Mouse (Mus musculus) CD8-positive naive resting alpha-beta T cell, adult 2 months (primary cell): Measurements from ENCODE around the gene Mthfd1.

Source experiments
- DNase-seq, 2 experiments: peaks; one replicate each; pipeline ENCODE4 v3.0.0; 2022; ENCODE audit warnings: low read depth in 2 of 2, low spot score in 2 of 2

Gene Mthfd1

DNA sequence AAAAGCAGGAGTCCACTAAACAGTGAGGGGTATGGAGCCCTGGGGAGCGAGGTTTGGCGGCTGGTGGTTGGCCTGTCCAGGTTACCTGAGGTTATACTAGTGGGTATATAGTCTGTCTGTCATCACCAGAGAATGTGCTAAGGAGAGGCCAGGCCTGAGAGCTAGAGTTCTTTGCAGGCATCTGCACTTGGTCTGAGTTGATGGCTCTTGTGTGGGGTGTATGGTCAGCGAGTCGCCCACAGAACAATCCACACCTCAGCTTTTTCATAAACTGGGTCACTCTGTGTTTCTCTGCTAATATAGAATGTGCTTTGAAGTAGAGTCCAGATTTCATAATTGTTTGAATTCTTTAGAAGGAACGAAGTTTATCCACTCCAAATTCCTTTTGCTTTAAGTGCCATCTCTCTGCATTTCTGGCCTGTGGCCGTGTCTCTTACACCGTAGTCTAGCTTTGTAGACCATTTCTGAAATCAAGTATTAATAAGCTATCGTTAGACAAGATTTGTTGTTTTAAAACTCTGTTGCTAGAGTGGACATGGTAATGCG is 44.3 kb downstream of the Mthfd1 start:
- DNase-seq: no peak

DNA sequence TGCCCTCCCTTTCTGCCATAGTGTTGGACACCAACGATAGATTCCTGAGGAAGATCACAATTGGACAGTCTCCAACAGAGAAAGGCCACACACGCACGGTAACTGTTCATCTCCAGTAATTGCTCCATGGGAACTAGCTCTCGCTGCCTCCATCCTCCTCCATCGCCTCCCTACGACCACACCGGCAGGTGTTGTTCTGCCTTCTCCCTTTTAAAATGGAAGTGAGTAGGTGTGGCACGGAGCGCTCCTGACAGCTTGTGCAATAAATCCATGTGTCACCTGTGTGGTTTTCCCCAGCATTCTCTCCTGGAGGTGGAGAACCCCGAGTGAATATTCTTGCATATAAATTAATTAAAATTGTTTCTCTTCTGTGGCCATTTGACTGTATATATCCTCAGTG is 45.3 kb downstream of the Mthfd1 start:
- DNase-seq: no peak

DNA sequence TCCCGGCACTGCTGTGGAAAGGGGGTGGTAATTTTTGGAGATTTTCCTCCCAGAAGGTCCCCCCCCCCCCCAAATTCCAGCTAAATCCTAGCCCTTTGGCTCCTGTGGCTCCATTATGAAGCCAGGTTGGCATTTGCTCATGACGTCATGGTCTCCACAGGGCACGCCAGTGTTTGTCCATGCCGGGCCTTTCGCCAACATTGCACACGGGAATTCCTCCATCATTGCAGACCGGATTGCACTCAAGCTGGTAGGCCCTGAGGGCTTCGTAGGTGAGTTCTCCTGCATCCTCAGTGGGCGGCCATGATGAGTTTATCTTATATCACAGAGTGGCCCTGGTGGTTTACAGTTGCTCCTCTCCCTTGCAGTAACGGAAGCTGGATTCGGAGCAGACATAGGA is 48.4 kb downstream of the Mthfd1 start:
- DNase-seq: no peak

DNA sequence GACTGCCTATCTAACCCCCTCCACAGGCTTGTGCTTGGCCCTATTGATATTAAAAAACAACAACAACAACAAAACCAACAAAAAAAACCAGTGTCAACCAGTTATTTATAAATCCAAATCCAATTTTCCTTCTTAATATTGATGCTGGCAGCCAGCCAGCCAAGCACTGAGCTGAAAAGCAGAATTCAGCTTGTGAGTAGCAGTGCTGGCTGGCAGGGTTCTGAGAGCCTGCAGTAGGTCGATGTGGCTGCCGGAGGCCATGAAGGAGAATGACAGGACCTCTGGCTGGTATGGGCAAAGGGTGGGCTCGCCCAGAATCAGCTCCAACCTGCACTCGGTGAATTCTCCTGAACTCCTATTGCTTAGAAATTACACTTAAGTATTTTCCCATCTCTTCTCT is 49.1 kb downstream of the Mthfd1 start:
- DNase-seq: no peak

DNA sequence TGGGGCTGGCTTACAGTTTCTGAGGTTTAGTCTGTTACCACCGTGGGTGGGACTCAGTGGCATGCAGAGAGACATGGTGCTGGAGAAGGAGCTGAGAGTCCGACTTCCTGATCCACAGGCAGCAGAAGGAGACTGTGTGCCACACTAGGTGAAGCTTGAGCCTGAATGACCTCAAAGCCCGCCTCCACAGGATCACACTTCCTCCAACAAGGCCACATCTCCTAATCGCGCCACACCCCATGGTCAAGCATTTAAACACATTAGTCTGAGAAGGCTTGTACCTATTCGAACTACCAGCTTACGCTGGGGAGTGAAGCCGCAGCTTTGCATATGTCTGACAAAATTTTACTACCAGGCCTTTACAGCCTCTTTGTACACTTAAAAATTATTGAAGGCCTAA is 50.0 kb downstream of the Mthfd1 start:
- no peak for DNase-seq

DNA sequence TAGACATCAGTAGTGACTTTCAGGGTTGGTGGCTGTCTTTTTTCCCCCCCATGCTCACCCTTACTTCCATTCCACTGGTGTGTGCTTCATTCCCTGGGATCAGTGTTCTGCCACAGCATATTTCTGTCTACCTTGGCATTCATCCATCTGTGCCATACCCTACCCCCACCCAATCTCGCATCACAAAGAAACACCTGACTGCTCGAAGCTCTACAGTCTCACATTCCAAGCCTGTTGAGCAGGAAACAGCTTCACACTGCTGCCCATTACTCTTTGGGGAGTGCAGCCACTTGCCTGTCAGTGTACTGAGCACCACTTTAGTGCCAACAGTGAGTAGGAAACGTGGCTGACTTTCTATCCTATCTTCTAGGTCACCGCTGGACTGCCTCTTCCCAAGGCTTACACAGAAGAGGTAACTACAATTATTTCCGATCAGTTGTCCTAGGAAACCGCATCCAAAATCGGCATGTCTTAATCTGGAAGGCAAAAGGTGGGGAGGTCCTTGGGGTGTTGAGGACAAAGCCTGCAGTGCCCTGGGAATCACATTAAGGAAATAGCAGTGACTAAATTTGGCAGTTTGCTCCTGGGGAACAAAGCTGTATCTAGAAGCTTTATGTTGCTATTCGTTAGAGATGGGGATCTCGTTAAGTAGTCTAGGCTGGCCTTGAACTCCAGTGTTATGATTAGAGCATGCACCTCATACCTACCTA is 51.9 kb downstream of the Mthfd1 start:
- no peak for DNase-seq

DNA sequence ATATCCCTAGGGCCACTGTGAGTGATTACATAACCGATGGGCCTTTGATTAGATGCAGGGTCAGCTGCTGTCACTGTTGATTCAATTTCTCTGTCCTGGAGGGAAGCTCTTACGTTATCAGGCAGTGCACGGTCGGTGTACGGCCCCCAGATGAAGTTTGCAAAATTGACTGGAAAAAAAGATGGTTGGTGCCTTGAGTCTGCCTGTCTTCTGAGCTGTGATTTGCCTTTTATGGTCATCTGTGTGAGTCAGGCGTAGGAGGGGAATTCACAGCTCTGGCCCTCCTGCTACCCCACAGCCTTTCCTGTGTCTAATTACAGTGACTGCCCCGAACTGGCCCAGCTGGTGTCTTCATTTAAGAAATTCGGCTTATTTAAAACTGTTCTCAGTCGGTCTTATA is 52.9 kb downstream of the Mthfd1 start:
- no peak for DNase-seq

DNA sequence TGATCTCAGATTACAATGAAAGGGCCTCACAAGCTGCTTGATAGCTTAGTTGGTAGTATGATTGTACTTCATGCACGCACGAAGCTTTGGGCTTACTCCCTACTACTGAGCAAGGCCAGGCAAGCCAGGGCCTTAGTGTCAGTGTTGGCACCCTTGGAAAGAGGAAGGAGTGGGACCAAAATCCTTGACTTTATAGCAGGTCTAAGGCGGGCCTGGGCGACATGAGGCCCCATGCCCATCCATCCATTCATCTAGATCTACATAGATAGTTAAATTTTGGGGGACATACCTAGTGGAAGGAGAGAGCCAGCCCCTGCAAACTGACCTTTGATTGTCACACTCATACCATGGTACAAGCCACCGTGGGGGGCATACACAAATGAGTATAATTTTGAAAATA is 53.3 kb downstream of the Mthfd1 start:
- no peak for DNase-seq

DNA sequence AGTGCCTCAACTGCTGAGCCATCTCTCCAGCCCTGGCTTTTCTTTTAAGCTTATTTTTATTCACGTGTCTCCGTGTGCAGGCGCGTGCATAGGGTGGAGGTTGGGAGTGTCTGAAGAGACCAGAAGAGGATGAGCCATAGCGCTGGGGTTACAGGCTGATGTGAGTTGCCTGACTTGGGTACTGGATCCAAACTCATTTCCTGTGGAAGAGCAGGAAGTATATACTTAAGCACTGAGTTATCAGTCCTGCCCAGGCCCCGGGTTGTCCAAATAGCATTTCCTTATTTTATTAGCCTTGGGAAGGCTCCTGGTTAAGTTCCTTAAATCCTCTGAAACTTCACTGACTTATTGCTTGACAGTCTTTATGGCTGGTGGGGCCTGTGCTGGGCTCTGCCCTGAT is 54.9 kb downstream of the Mthfd1 start:
- DNase-seq: no peak

DNA sequence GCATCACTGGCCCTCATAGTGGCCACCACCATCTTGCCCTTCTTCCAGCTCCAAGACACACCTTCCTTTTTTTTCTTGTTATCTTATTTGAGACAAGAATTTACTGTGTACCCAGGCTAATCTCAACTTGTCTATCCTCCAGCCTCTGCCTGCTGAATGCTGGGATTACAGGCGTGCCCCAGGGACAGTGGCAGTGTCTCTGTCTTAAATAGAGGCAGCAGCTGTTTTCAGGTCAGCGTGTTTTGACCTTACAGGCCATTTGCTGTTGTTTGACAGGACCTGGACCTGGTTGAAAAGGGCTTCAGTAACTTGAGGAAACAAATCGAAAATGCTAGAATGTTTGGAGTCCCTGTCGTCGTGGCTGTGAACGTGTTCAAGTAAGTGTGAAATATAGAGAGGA is 55.5 kb downstream of the Mthfd1 start:
- no peak for DNase-seq

DNA sequence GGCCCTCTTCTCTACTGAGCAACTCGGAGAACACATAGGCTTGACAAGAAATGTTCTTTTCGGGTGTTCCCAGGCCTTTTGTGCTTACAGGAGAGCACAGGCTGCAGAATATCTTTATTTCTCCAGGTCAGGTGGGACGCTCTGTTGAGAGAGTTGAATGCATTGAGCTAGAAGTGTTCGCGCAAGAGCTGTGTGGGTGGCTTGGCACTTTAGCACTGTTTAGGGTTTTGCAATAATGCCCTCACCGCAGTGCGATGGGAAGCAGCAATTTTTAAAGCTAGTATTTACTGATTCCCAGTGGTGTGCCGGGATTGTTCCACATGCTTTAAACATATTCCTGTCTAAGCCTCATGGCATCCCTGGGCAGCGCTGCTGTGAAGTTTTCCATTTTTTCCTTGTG is 56.1 kb downstream of the Mthfd1 start:
- no peak for DNase-seq

DNA sequence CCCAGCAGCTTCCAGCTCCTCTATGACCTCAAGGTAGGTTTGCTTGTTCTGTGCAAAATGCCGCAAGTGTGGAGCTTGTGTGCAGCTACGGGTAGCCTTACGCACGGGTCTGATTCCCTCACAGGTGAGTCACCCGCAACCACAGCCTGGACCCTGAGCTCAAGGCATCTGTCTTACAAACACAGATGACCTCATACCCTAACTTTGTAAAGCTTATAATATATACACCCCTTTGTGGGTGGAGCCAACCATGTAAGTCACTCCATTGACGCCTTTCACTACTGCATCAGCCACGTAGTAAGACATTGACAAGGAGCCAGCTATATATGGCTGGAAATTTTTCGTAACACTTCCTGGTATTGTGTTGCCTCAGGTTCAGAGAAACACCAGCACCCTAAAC is 56.9 kb downstream of the Mthfd1 start:
- DNase-seq: no peak

DNA sequence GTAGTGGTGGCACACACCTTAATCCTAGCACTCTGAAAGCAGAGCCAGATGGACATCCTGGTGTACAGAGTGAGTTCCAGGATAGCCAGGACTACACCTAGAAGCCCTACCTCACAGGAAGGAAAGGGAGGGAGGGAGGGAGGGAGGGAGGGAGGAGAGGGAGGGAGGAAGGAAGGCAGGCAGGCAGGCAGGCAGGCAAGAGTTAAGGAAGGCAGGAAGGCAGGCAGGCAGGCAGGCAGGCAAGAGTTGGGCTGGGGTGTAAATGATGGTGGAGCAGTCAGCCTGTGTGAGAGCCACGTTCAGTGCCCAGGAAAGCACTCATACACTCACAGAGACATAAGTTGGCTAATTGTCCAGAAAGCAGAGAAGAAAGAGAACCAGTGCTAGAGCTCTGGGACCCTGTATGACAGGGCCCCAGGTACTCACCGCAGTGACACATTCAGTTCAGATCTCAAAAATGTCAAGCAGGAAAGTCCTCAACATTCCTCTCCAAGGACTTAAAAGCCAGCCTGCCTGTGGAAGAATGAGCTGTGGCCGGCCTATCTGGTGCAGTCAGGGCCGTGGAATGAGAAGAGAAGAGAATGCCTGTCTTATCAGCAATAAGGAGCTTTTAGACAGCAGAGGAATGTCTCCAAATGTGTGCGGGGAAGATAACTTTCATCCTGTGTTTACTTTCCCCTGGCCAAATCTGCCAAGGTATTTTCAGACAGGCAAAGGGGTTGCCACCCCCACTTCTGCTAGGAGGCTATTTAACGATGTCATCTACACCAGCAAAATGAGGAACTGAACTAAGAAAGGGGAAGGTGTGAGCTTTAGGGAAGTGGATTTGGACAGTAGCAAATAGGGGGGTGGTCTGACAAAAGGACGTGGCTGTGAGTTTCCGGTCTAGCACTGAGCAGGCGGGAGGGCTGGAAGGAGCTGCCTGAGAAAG is 63.4 kb downstream of the Mthfd1 start:
- DNase-seq: no peak

DNA sequence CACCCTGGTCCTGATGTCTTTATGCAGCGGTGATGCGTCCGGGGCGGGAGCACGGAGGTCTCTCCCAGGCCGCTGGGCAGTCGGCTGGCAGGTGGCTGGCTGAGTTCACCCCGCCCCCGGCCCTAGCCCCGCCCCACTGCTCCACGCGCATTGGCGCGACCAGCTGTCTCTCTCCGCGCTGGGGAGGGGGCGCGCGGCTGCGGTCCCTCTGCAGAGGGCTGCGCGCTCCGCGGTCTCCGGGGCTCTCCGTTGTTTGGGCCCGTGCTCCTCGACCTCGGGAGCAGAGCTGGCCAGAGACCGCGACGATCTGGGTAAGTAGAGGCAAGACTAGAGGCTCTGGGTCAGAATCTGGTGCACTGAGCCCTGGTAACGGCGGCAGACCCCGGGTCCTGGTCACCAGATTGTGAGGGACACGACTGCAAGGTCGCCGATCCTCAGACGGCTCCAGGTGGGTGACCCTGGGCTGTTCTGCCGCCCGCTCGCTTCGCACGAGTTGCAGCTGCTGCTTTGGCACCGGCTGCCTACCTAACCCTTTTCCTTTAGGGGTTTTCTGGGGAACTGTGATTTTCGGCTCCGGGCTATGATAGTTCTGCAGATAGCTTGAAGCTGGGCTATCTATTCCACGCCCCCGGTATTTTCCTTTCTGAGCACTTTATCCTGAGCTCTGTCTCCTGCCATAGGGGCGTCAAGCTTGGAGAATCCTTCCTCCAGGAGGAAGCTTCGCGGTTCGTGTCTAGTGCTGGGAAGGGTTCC is 69.8 kb downstream of the Mthfd1 start, which contains the start of gene Akap5:
Akap5 (plus strand) TSS at position 213 of the 753 bp plus-strand sequence.
- DNase-seq: no peak

DNA sequence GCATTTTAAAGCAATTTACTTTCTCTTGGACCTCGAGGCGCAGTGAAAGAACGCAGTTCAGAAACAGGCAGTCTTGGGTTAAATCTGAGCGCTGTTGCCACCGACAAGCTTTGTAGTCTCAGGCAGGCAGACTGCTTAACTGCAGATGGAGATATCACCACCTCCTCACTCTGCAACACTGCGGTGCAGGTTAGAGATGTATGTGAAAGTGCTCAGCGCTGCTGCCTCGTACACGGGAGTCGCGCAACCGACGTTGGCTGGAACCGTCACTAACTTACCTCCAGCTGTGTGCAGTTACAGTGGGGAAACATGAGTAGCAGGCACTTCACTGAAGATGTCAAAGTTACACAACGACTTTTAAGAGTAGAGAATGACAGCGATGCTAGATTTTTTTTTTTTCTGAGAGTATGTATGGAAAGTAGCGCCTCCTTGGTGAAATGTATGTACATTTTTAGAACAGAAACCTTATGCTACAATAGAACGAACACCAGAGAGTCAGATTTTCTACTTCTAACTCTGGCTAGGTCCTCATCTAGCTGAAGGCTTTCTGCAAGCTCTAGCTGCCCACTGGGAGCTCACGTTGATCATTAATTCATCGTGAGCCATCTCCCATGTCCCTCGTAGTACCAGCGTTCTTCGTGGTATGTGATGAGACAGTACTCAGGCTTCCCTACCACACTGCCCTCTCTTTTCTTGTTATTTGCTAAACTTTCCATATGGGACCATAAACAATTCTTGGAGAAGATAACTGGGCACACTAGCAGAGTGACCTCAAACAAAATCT is 71.5 kb downstream of the Mthfd1 start:
- no peak for DNase-seq

DNA sequence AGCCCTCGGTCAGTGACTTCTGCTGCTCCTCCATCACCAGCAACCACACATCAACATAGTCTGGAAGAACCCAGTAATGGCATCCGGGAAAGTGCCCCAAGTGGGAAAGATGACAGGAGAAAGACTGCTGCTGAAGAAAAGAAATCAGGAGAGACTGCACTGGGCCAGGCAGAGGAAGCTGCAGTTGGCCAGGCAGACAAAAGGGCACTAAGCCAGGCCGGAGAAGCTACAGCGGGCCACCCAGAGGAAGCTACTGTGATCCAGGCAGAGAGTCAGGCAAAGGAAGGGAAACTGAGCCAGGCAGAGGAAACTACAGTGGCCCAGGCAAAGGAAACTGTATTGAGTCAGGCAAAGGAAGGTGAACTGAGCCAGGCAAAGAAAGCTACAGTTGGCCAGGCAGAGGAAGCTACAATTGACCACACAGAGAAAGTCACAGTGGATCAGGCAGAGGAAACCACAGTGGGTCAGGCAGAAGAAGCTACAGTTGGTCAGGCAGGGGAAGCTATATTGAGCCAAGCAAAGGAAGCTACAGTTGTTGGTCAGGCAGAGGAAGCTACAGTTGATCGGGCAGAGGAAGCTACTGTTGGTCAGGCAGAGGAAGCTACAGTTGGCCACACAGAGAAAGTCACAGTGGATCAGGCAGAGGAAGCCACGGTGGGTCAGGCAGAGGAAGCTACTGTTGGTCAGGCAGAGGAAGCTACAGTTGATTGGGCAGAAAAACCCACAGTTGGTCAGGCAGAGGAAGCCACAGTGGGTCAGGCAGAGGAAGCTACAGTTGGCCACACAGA is 73.7 kb downstream of the Mthfd1 start:
- DNase-seq: no peak

DNA sequence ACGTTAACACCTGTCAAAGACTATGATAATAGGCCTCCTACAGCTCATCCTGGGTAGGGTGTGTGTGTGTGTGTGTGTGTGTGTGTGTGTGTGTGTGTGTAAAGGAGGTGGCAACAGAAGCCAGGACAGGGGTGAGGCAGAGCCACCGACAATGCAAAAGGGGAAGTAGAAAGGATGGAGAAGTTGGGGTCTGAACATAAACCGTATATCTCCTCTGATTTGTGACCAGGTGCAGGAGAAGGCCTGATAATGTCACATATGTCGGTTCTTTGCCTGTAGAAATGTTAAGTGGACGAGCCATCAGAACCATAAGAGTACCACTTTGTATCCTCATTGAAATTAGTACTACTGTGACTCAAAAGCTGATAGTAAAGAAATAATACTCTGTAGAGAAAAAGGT is 78.6 kb downstream of the Mthfd1 start:
- no peak for DNase-seq

DNA sequence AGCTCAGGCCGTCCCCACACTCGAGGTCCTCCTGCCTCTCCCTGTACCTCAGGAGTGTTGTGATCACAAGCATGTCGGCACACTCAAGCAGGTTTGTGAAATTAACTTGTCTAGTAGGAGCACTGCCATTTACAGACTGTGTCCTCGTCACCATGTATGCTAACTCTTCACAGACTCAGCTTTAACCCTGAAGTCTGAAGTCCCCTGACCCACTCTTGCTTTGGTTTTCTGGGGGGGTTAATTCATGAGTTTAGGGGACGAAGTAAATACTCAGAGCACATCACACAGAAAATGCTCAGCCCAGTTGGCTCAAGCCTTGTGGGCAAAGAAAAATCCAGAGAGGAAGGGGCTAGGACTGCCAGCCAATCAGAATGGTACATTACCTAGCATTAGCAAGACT is 80.5 kb downstream of the Mthfd1 start:
- no peak for DNase-seq

DNA sequence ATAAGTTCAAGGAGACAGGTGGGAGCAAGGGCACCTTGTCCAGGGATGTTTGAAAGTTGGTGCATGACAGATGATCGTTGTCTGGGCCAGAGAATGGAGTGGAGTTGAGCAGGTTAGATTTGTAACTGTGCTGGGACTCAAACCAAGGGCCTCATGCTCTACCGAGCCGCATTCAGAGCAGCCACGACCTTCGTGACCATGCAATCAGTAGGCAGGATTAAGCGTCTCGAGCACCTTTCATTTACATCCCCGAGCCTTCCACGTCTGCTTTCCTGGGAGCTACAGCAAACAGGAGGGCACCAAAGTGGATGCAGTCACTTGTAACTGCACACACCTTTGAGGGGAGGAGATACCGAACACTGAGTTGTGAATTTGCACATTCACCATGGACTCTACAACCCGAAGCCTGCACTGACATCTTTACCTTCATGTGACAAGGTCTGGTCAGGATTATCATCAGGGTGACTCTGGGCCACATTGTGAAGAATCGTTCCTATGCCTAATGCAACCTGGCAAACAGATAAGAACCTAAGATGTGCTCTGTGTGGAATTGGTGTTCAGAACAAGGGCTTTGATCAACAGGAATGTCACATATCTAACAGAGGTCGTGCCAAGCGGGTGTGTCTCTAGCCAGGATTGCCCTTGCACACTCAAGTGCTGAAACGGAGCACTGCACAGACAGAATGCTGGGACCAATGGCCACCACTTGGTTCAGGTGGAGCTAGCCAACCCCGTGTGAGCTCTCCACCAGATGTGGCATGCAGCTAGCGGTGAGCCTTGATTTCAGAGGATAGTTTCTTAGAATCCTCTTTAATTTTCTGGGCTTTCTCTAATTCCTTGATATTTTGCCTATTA is 81.2 kb downstream of the Mthfd1 start:
- DNase-seq: no peak
